Mouse (Mus musculus): ENCODE results near the gene Emc3. TPM values are rescaled to one million over a fixed set of nuclear protein-coding genes. Genes with fewer than 3 reads are reported as not detected.

The Emc3 gene
- polyA plus RNA-seq, 1 experiment from 2014 or later, result 70.8 TPM

- H3K9me3 ChIP-seq (ENCODE audit: control insufficient read depth, low read length), result no peaks in the 10 kb centered on the region
- no peaks in the 10 kb centered on the region for H3K36me3 ChIP-seq (ENCODE audit: control insufficient read depth, insufficient read depth, low read length)
- no peak overlapping the region for H3K27ac ChIP-seq (ENCODE audit: low read depth, low read length)
- no peaks in the 10 kb centered on the region for H3K4me1 ChIP-seq (replicated peaks; ENCODE audit: control insufficient read depth, insufficient read depth, low read length)
- no peak for ATAC-seq (replicated peaks; ENCODE audit: low FRiP score)
- no peak overlapping the region for H3K9ac ChIP-seq (ENCODE audit: low read depth, low read length)
- no peak for DNase-seq (ENCODE audit: low spot score)
- peaks cover 11% of the 10 kb centered on the region for H3K27me3 ChIP-seq (replicated peaks; ENCODE audit: control insufficient read depth, insufficient read depth, low read length)
- no peak overlapping the region for H3K4me3 ChIP-seq (ENCODE audit: low read depth, low read length)
- no peak overlapping the region for H3K4me2 ChIP-seq
Observed at GRCm38 (mm10) chr6:113507130-113507529, 24.3 kb downstream of the Emc3 start.

GRCm38 (mm10) chr6:113505689-113506088 lies 25.8 kb downstream of the Emc3 start:
- H3K9ac ChIP-seq (ENCODE audit: low read depth, low read length), result no peak overlapping the region
- no peak overlapping the region for H3K4me2 ChIP-seq
- H3K9me3 ChIP-seq (ENCODE audit: control insufficient read depth, low read length), result no peaks in the 10 kb centered on the region
- H3K4me3 ChIP-seq (ENCODE audit: low read depth, low read length), result no peak overlapping the region
- DNase-seq (ENCODE audit: low spot score), result no peak
- H3K4me1 ChIP-seq (replicated peaks; ENCODE audit: control insufficient read depth, insufficient read depth, low read length), result 0 out of 2 replicates have a peak, but pooled peaks cover 3% of the 10 kb centered on the region
- no peak for ATAC-seq (replicated peaks; ENCODE audit: low FRiP score)
- WGBS, result 72% methylated on average over 1 of the region's 1 CpGs
- no peak overlapping the region for H3K27ac ChIP-seq (ENCODE audit: low read depth, low read length)
- peaks cover 25% of the 10 kb centered on the region for H3K27me3 ChIP-seq (replicated peaks; ENCODE audit: control insufficient read depth, insufficient read depth, low read length)
- no peaks in the 10 kb centered on the region for H3K36me3 ChIP-seq (ENCODE audit: control insufficient read depth, insufficient read depth, low read length)

GRCm38 (mm10) chr6:113502801-113503200 lies 28.7 kb downstream of the Emc3 start:
- H3K27ac ChIP-seq (ENCODE audit: low read depth, low read length), result no peak overlapping the region
- H3K4me1 ChIP-seq (replicated peaks; ENCODE audit: control insufficient read depth, insufficient read depth, low read length), result 0 out of 2 replicates have a peak, but pooled peaks cover 3% of the 10 kb centered on the region
- ATAC-seq (replicated peaks; ENCODE audit: low FRiP score) (no peak), DNase-seq (ENCODE audit: low spot score) (no peak)
- H3K27me3 ChIP-seq (replicated peaks; ENCODE audit: control insufficient read depth, insufficient read depth, low read length), result peaks cover 42% of the 10 kb centered on the region
- no peak overlapping the region for H3K9ac ChIP-seq (ENCODE audit: low read depth, low read length)
- H3K4me2 ChIP-seq, result no peak overlapping the region
- H3K4me3 ChIP-seq (ENCODE audit: low read depth, low read length), result no peak overlapping the region
- H3K36me3 ChIP-seq (ENCODE audit: control insufficient read depth, insufficient read depth, low read length), result no peaks in the 10 kb centered on the region
- WGBS, result 73% methylated on average over 2 of the region's 2 CpGs
- no peaks in the 10 kb centered on the region for H3K9me3 ChIP-seq (ENCODE audit: control insufficient read depth, low read length)

GRCm38 (mm10) chr6:113501388-113502084 lies 29.9 kb downstream of the Emc3 start, which contains the start of gene Prrt3:
TSS of gene Prrt3 (minus strand) at chr6:113501931.
- Histone ChIP-seq H3K4me1 (replicated peaks; ENCODE audit: control insufficient read depth, insufficient read depth, low read length) (0 out of 2 replicates have a peak, but pooled peaks cover 3% of the 10 kb centered on the region), H3K9me3 (ENCODE audit: control insufficient read depth, low read length) (no peaks in the 10 kb centered on the region), H3K4me2 (peak within 1 kb of the TSS; percentile 38), H3K9ac (ENCODE audit: low read depth, low read length) (no peak within 1 kb of the TSS), H3K36me3 (ENCODE audit: control insufficient read depth, insufficient read depth, low read length) (no peaks in the 10 kb centered on the region), H3K27ac (ENCODE audit: low read depth, low read length) (no peak within 1 kb of the TSS), H3K27me3 (replicated peaks; ENCODE audit: control insufficient read depth, insufficient read depth, low read length) (peaks cover 54% of the 10 kb centered on the region), H3K4me3 (ENCODE audit: low read depth, low read length) (peak within 1 kb of the TSS; percentile 5)
- 11% methylated on average over 32 of the region's 32 CpGs for WGBS
- DNase-seq (ENCODE audit: low spot score) (no peak), ATAC-seq (replicated peaks; ENCODE audit: low FRiP score) (no peak)

- no peak overlapping the region for H3K27ac ChIP-seq (ENCODE audit: low read depth, low read length)
- peaks cover 11% of the 10 kb centered on the region; the same call in 1 of the 2 replicates for H3K4me1 ChIP-seq (replicated peaks; ENCODE audit: control insufficient read depth, insufficient read depth, low read length)
- ATAC-seq (replicated peaks; ENCODE audit: low FRiP score) (no peak), DNase-seq (ENCODE audit: low spot score) (no peak)
- no peaks in the 10 kb centered on the region for H3K9me3 ChIP-seq (ENCODE audit: control insufficient read depth, low read length)
- H3K4me3 ChIP-seq (ENCODE audit: low read depth, low read length), result no peak overlapping the region
- no peaks in the 10 kb centered on the region for H3K36me3 ChIP-seq (ENCODE audit: control insufficient read depth, insufficient read depth, low read length)
- H3K9ac ChIP-seq (ENCODE audit: low read depth, low read length), result no peak overlapping the region
- no peak overlapping the region for H3K4me2 ChIP-seq
- peaks cover 75% of the 10 kb centered on the region for H3K27me3 ChIP-seq (replicated peaks; ENCODE audit: control insufficient read depth, insufficient read depth, low read length)
- WGBS, result 56% methylated on average over 6 of the region's 6 CpGs
Observed at GRCm38 (mm10) chr6:113499346-113499745, 32.1 kb downstream of the Emc3 start.

- H3K9ac ChIP-seq (ENCODE audit: low read depth, low read length), result peak overlapping the region; percentile 54
- H3K9me3 ChIP-seq (ENCODE audit: control insufficient read depth, low read length), result no peaks in the 10 kb centered on the region
- peaks cover 45% of the 10 kb centered on the region for H3K27me3 ChIP-seq (replicated peaks; ENCODE audit: control insufficient read depth, insufficient read depth, low read length)
- DNase-seq (ENCODE audit: low spot score), result no peak
- ATAC-seq (replicated peaks; ENCODE audit: low FRiP score), result peak; percentile 6; the same call in 1 of the 2 replicates
- H3K36me3 ChIP-seq (ENCODE audit: control insufficient read depth, insufficient read depth, low read length), result peaks cover 3% of the 10 kb centered on the region; the same call in 1 of the 2 replicates
- H3K4me1 ChIP-seq (replicated peaks; ENCODE audit: control insufficient read depth, insufficient read depth, low read length), result peaks cover 9% of the 10 kb centered on the region; the same call in 1 of the 2 replicates
- peak overlapping the region; percentile 51 for H3K4me3 ChIP-seq (ENCODE audit: low read depth, low read length)
- H3K4me2 ChIP-seq, result peak overlapping the region; percentile 71
- H3K27ac ChIP-seq (ENCODE audit: low read depth, low read length), result no peak overlapping the region
- 26% methylated on average over 28 of the region's 28 CpGs for WGBS
Observed at GRCm38 (mm10) chr6:113495071-113495675, 36.3 kb downstream of the Emc3 start.

DNA sequence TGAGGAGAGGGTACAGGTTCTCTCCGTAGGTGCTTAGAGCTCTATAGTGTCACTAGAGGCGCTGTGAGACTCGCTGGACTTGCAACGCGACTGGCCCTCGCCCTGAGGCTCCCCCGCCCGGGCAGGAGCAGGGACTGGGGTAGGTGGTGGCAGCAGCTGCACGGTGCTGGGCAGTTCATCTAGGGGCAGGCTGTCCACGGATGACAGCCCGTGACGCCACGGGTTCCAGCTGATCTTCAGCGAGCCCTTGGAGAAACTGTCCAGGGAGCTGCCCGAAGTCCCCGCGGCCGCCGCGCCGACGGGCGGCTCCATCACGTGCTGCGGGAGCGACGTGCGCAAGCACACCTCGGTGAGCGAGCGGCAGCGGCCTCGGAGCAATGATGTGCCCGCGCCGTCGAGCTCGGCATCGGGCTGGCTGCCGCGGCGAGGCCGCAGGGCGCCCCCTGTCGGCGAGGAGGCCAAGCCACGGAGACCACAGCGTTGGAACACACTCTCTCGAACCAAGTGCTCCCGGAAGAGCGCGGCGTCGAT lies 37.1 kb downstream of the Emc3 start:
- whole genome bisulfite sequencing, result 1% methylated on average over 54 of the region's 54 CpGs
- peak overlapping the region; percentile 51 for H3K4me3 ChIP-seq (ENCODE audit: low read depth, low read length)
- H3K9ac ChIP-seq (ENCODE audit: low read depth, low read length), result peak overlapping the region; percentile 54
- peaks cover 38% of the 10 kb centered on the region for H3K27me3 ChIP-seq (replicated peaks; ENCODE audit: control insufficient read depth, insufficient read depth, low read length)
- H3K36me3 ChIP-seq (ENCODE audit: control insufficient read depth, insufficient read depth, low read length), result peaks cover 4% of the 10 kb centered on the region
- H3K9me3 ChIP-seq (ENCODE audit: control insufficient read depth, low read length), result no peaks in the 10 kb centered on the region
- H3K4me2 ChIP-seq, result peak overlapping the region; percentile 71
- DNase-seq (ENCODE audit: low spot score) (peak; percentile 77), ATAC-seq (replicated peaks; ENCODE audit: low FRiP score) (peak; percentile 80)
- H3K27ac ChIP-seq (ENCODE audit: low read depth, low read length), result no peak overlapping the region
- H3K4me1 ChIP-seq (replicated peaks; ENCODE audit: control insufficient read depth, insufficient read depth, low read length), result peaks cover 9% of the 10 kb centered on the region; the same call in 1 of the 2 replicates

GRCm38 (mm10) chr6:113492101-113492864 lies 39.2 kb downstream of the Emc3 start:
- Histone ChIP-seq H3K27ac (ENCODE audit: low read depth, low read length) (no peak overlapping the region), H3K4me1 (replicated peaks; ENCODE audit: control insufficient read depth, insufficient read depth, low read length) (peaks cover 16% of the 10 kb centered on the region), H3K27me3 (replicated peaks; ENCODE audit: control insufficient read depth, insufficient read depth, low read length) (peaks cover 29% of the 10 kb centered on the region), H3K9ac (ENCODE audit: low read depth, low read length) (no peak overlapping the region), H3K4me3 (ENCODE audit: low read depth, low read length) (no peak overlapping the region), H3K9me3 (ENCODE audit: control insufficient read depth, low read length) (no peaks in the 10 kb centered on the region), H3K4me2 (no peak overlapping the region), H3K36me3 (ENCODE audit: control insufficient read depth, insufficient read depth, low read length) (peaks cover 7% of the 10 kb centered on the region)
- 73% methylated on average over 24 of the region's 24 CpGs for WGBS
- DNase-seq (ENCODE audit: low spot score), result no peak
- no peak for ATAC-seq (replicated peaks; ENCODE audit: low FRiP score)
